Mouse (Mus musculus) T-helper 17 cell (primary cell): ENCODE results near the gene Amph.

Experiments used
- in situ Hi-C, 2 experiments: fragments of 300-600 bp; cut with MboI, MseI; formaldehyde crosslinking; loops; 1 replicate in 1 of 2; 2 replicates in 1 of 2; pipeline ENCODE4 v1.15.1; 2025; ENCODE audit warnings: high pct_unique_total_duplicates in 2 of 2

The Amph gene

DNA sequence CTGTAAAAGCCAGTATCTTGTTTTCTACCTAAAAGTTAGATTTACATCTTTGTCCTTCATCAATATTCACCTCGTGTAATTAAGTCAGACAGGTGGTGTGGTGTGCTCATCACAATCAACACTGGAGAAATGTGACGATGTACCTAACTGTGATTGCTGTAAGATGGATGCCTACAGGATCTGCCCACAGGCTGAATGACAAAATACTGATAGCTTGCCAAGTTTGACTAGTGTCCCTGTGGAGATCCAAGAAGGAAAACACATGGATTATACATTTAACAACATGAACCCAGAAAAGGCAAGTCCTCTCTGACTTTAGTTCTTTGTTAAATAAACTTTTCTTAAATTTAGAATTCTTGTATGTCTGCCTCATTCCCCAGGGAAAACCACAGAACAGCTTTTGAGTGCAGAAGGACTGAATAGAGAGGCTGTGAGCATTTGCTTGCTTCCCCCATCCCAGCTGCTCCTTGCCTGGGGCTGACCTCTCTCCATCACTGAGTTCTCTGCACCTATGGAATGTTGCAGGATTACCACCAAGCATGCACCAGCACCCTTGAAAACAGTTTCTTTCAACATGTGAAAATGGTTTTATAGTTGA lies 77.2 kb downstream of the Amph start:
- in situ Hi-C loops: no loop called here

DNA sequence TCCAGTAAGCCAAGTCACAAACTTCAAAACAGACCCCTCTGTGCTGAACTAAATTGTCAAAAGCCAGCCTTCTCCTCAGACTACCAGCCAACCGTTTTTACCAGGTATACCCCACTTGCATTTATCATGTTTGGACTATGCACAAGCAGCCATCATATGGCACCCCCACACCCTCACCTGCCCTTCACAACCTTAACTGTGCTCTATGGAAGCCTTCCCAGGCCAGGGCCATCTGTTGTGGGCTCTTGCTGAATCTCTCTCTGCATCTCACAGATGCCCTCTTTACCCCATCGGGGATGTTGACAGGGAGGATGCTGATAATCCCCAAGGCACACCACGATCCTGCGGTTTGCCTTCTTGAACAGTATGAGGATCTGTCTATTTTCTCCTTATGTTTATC lies 77.9 kb downstream of the Amph start:
- in situ Hi-C loops: no loop called here

DNA sequence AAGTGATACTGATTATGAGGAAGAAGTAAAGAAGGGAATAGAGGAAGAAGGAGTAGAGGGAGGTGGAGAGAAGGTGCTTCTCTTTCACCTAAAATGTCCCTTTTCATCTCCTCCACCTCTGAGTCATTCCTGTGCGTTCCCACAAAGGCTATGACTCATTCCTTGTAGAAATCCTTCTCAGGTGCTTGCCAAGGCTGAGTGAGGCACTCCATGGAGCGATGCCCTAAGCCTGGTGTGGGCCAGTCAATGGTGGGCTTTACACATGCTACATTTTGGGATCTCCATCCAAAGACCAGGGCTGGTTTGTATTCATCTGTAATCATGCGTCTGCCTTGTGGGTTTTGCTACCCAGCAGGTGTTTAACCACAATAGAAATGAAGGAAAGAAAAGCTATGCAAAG lies 78.9 kb downstream of the Amph start:
- in situ Hi-C loops: no loop called here

DNA sequence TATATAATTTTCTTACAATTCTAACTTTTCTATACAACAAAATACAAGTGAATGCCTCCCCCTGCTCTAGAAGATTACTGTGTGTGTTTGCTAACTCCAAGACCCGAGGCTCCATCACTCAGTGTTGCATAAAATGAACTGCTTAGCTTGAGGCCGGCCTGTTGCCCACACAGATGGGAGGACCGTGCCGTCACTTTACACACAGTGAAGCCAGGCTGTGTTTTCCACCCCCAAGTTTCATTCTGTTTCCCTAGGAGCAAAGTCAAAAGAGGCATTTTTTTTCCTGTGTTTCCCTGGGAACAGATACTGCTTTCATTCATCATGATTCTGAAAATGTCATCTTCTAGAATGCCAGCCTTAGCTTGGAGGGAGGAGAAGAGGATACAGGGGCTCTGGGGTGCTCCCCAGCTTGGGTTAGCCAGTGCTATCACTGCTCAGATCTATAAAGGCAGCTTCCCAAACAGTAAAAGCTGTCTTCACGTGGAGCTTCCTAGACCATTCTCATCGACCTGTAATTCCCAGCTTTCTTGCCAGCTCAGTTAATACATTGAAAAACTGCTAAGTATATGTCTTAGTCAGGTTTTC lies 79.9 kb downstream of the Amph start:
- in situ Hi-C loops: no loop called here

GRCm38 (mm10) chr13:19031916-19032688 lies 84.1 kb downstream of the Amph start:
- in situ Hi-C loops: no loop called here

- in situ Hi-C loops: no loop called here
Observed at GRCm38 (mm10) chr13:19052090-19052489, 104.1 kb downstream of the Amph start.

DNA sequence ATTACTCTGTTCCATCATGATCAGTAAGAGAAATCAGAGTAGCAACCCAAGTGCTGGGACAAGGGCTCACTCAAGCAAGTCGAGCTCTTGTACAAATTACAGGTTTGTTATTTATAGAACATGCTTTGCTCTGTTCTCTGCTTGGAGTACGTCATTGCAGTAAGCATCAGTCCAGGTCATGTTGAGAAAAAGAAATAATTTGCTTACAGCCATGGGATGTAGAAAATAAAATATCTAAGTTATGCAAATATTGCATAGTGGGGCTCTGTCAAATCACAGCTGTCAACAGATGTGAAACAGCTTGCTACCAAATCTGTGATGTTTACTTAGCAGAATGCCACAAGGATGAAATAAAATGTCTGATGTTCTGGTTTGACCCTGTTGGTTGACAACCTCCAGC lies 106.5 kb downstream of the Amph start:
- in situ Hi-C loops: no loop called here

GRCm38 (mm10) chr13:19072261-19072660 lies 124.3 kb downstream of the Amph start:
- in situ Hi-C loops: no loop called here

- in situ Hi-C loops: no loop called here
Observed at GRCm38 (mm10) chr13:19077427-19077826, 129.4 kb downstream of the Amph start.

- in situ Hi-C loops: no loop called here
Observed at GRCm38 (mm10) chr13:19081932-19082331, 133.9 kb downstream of the Amph start.

DNA sequence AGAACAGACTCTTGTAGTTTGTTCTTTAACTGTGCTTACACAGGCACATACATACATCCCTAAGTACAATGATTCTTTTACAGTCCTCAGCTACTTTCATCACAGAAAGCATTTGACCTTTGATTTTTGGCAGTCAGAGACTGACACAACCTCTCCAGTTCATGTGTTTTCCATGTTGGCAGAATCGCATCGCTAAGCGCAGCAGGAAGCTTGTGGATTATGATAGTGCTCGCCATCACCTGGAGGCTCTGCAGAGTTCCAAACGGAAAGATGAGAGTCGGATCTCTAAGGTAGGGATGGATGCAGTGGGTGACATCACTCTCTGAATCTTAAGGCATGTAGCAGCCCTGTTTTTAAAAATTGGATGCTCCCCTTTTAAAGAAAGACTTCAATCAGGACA lies 146.6 kb downstream of the Amph start:
- in situ Hi-C loops: no loop called here

DNA sequence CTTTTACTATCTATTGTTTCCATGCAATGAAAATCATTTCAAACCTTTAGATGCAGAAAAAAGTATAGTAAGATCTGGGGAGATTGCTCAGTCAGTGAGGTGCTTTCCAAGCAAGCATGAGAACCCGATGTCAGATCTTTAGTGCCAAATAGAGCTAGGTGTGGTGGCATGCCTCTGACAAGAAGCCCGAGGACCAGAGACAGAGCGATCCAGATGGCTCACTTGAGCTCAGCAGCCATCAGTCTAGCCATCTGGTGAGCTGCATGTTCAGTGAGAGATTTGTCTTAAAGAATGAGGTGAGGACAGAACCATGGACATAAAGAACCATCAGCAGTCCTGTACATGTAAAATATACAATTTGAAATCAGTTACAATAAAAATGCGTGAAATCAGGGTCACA lies 149.1 kb downstream of the Amph start:
- in situ Hi-C loops: no loop called here

- in situ Hi-C loops: no loop called here
Observed at GRCm38 (mm10) chr13:19101889-19102402, 153.9 kb downstream of the Amph start.

GRCm38 (mm10) chr13:19106418-19106817 lies 158.4 kb downstream of the Amph start:
- in situ Hi-C loops: no loop called here

GRCm38 (mm10) chr13:19109331-19109730 lies 161.3 kb downstream of the Amph start:
- in situ Hi-C loops: no loop called here

DNA sequence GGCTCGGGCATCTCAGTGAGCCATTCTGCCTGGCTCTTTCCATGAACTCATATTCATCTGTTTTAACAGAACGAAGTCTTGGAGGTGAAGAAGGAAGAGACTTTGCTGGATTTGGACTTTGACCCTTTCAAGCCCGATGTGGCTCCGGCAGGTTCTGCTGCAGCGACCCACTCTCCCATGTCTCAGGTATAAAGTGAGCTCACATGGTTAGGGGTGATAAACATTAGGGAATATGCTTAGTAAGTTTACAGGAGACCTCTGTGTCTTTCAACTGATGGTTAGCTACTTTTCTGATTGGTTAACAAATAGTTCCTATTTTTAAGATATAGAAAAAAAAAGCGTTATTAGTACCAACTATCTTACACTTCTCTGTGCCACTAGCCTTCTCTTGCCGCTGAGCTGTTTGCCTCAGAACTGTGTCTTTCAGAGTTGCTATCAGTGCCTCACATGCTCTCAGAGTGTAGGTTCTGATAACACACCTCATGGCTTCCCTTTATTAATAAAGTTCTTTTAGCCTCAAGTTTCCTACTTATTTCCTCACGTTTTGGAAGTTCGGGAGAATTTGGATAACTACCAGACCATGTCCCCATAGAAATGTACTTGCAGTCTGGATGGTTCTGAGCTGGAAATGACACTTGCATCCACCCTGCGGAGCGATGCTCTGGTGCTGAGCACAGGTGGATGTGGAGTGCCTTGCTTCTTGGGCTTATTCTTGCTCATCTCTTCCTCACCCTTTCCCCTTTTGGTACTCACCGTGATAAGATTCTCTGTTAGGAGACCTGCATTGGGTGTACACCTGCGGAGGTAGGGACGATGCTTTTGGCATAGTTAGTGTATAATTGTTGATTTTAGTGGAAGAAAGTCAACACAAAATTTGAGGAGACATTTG lies 165.3 kb downstream of the Amph start:
- in situ Hi-C loops: loop anchor here in 1 of 2 experiments (10.0 kb wide), 1 partner anchor 1058 kb away; no protein-coding TSS in a partner anchor

DNA sequence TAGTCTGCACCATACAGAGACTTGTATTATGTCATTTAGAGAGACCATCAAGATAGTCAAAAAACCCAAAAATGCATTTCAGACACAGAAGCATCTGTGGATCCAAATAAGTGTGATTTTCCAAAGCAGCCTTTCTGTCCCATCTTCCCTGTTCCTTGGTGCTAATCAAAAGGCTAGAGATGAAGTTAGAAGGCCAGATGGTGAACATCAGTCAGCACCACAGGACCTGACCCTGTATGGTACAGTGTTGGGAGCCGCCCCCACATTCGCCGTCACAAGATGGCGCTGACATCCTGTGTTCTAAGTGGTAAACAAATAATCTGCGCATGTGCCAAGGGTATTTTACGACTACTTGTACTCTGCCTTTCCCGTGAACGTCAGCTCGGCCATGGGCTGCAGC lies 166.8 kb downstream of the Amph start:
- in situ Hi-C loops: loop anchor here in 1 of 2 experiments (10.0 kb wide), 1 partner anchor 1060 kb away; no protein-coding TSS in a partner anchor

DNA sequence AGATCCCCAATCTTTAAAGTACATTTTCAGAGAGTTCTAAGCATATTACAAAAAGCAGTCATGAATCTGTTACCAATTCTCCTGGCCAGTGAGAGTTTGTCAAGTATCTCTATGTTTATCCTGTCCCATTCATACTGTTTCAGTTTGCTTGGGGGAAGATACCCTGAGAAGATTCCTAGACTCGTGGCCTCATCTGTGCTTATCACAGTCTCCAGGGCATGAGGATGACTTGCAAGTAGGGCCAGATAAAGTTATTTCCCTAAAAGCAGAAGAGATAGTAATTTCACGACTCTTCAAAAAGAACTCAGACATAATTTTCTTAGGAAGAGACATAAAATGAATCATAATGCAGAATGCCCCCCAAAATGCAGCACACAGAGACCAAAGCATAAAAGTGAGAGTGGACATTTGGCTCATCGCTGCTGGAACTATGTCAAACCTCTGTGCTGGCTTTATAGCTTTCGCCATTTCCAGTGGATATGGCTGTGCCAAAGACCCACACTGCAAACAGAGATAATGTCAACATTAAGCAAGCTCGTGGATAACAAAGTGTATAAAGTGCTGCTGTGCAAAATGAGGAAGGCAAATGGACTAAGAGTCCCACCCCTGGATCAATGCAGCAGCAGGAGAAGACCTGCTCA lies 179.0 kb downstream of the Amph start:
- in situ Hi-C loops: no loop called here

- in situ Hi-C loops: no loop called here
Observed at GRCm38 (mm10) chr13:19133833-19134232, 185.8 kb downstream of the Amph start.

GRCm38 (mm10) chr13:19137212-19137611 lies 189.2 kb downstream of the Amph start:
- in situ Hi-C loops: no loop called here

DNA sequence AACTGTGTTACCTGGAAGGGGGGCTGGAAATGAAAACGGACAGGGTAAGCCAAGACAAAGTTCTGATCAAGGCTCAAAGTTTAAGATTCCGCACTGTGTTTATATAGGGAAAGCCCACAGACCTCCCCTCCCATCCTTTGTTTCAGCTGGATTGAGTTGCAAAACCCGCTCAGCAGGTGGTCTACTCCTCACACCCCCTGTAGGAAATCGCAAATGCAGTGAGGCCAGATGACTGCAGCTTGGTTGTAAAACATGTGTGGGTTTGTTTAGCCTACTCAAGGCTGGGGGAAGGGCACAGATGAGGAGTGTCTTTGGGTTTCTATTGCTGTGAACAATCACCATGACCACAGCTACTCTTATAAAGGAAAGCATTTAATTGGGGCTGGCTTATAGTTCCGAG lies 189.9 kb downstream of the Amph start:
- in situ Hi-C loops: no loop called here
